Mouse (Mus musculus) embryonic fibroblast, embryonic 13.5 days (primary cell): ENCODE results near the gene Pde4d.

Experiments
- CTCF ChIP-seq: IDR thresholded peaks from 2 replicates; pipeline ENCODE4 v1.5.1; 2011; ENCODE audit warnings: mild to moderate bottlenecking, control low read depth, low read length, moderate library complexity, borderline replicate concordance; ENCODE audit not compliant: insufficient read depth
- POLR2A ChIP-seq: IDR thresholded peaks from 2 replicates; pipeline ENCODE4 v1.6.1; 2011; ENCODE audit warnings: low read depth, mild to moderate bottlenecking, control low read depth, low read length, moderate library complexity

GRCm38 (mm10) chr13:108622681-108623080, 172.9 kb downstream of the Pde4d start:
- TF ChIP-seq CTCF = no peak
- no peak for TF ChIP-seq POLR2A
